Mouse (Mus musculus) heart, adult 2 months (tissue): ENCODE measurements at regions not wholly inside any gene's neighbourhood (a gene's known extent, or its start where the extent isn't known, plus 50 kb on each side); places are given as distances from the start of the nearest gene placed in this dataset.

ENCODE experiments used
- CTCF ChIP-seq: fragments of 200-600 bp; IDR thresholded peaks from 2 replicates; pipeline ENCODE4 v1.8.1; 2022; ENCODE audit warnings: antibody characterized with exemption, mild to moderate bottlenecking, moderate library complexity
- EP300 ChIP-seq: fragments of 200-500 bp; IDR thresholded peaks from 2 replicates; pipeline ENCODE4 v1.6.1; 2011; ENCODE audit warnings: low read depth, low read length, control low read depth; ENCODE audit not compliant: insufficient read depth
- POLR2A ChIP-seq: fragments of 200-500 bp; IDR thresholded peaks from 2 replicates; pipeline ENCODE4 v1.6.1; 2011; ENCODE audit warnings: mild to moderate bottlenecking, low read depth, low read length, control low read depth; ENCODE audit not compliant: insufficient read depth

- no peak for TF ChIP-seq POLR2A
- no peak for TF ChIP-seq CTCF
- TF ChIP-seq EP300, result no peak
These were observed 284.8 kb downstream of the Plod2 start for GRCm38 (mm10) chr9:92826708-92827353.
